ENCODE assay signal across 8 mouse cellular contexts in genomic region chr11:55417898-55418703, GRCm38 (mm10). TPM values are rescaled to one million over a fixed set of nuclear protein-coding genes. Genes with fewer than 3 reads are reported as not detected.
DNase-seq lines count a peak whose midpoint lies in the region; ATAC-seq lines count a peak whose summit lies in the region.

No protein-coding gene starts in this region.

- H3K9me3 ChIP-seq in megakaryocyte, embryonic 14.5 days = no peaks in the 10 kb centered on the region
- no peaks in the 10 kb centered on the region for H3K9me3 ChIP-seq in embryonic facial prominence, embryonic 15.5 days (replicated peaks)
- H3K9me3 ChIP-seq in limb, embryonic 13.5 days = no peaks in the 10 kb centered on the region
- H3K9me3 ChIP-seq in midbrain, embryonic 16.5 days (replicated peaks; ENCODE audit: control insufficient read depth, low read length, poor library complexity, severe bottlenecking) = no peaks in the 10 kb centered on the region

- 1% methylated on average over 24 of the region's 24 CpGs for WGBS in embryonic facial prominence, embryonic 15.5 days
- 2% methylated on average over 24 of the region's 24 CpGs for WGBS in limb, embryonic 13.5 days
- 2% methylated on average over 23 of the region's 24 CpGs for WGBS in midbrain, embryonic 16.5 days

- H3K4me1 ChIP-seq in megakaryocyte, embryonic 14.5 days = peaks cover 90% of the 10 kb centered on the region
- peaks cover 43% of the 10 kb centered on the region for H3K4me1 ChIP-seq in embryonic facial prominence, embryonic 15.5 days
- peaks cover 55% of the 10 kb centered on the region for H3K4me1 ChIP-seq in limb, embryonic 13.5 days
- peaks cover 20% of the 10 kb centered on the region for H3K4me1 ChIP-seq in midbrain, embryonic 16.5 days (ENCODE audit: control insufficient read depth, insufficient read depth, low read length)

- intact Hi-C loops in heart, postnatal 14 days (cut with DNase I) = no loop called here
- intact Hi-C loops in left cerebral cortex, postnatal 4 days (cut with DNase I) = no loop called here

- peak overlapping the region; percentile 67 for H3K4me2 ChIP-seq in embryonic facial prominence, embryonic 15.5 days (replicated peaks)
- H3K4me2 ChIP-seq in limb, embryonic 13.5 days (replicated peaks) = peak overlapping the region; percentile 88
- H3K4me2 ChIP-seq in midbrain, embryonic 16.5 days (ENCODE audit: low read length) = peak overlapping the region; percentile 58

- peaks cover 24% of the 10 kb centered on the region for H3K27me3 ChIP-seq in megakaryocyte, embryonic 14.5 days (replicated peaks)
- H3K27me3 ChIP-seq in embryonic facial prominence, embryonic 15.5 days = no peaks in the 10 kb centered on the region
- no peaks in the 10 kb centered on the region for H3K27me3 ChIP-seq in limb, embryonic 13.5 days
- H3K27me3 ChIP-seq in midbrain, embryonic 16.5 days (ENCODE audit: control insufficient read depth, insufficient read depth, low read depth, low read length) = no peaks in the 10 kb centered on the region

- H3K4me3 ChIP-seq in megakaryocyte, embryonic 14.5 days (replicated peaks) = peak overlapping the region; percentile 88
- peak overlapping the region; percentile 70 for H3K4me3 ChIP-seq in embryonic facial prominence, embryonic 15.5 days (replicated peaks)
- peak overlapping the region; percentile 72 for H3K4me3 ChIP-seq in limb, embryonic 13.5 days
- H3K4me3 ChIP-seq in midbrain, embryonic 16.5 days (ENCODE audit: low read depth, low read length) = peak overlapping the region; percentile 33

- ATAC-seq in megakaryocyte, adult 5-6 weeks (ENCODE audit: poor library complexity, severe bottlenecking) = no peak
- ATAC-seq in embryonic facial prominence, embryonic 15.5 days (ENCODE audit: insufficient number of reproducible peaks, low FRiP score, low TSS enrichment, low read depth) = peak; percentile 70
- peak; percentile 72 for ATAC-seq in limb, embryonic 13.5 days (ENCODE audit: low FRiP score, low read depth)
- peak; percentile 53; the same call in 1 of the 2 replicates for ATAC-seq in midbrain, embryonic 16.5 days

- DNase-seq in heart, postnatal 14 days = peak; percentile 67 to 73
- DNase-seq in left cerebral cortex, postnatal 4 days = no peak
- no peak for DNase-seq in frontal cortex, postnatal 14 days (ENCODE audit: low spot score in 2 of 2)

- peak overlapping the region; percentile 81 for H3K9ac ChIP-seq in embryonic facial prominence, embryonic 15.5 days
- peak overlapping the region; percentile 91 for H3K9ac ChIP-seq in limb, embryonic 13.5 days
- H3K9ac ChIP-seq in midbrain, embryonic 16.5 days (ENCODE audit: low read depth, low read length) = peak overlapping the region; percentile 52

- H3K36me3 ChIP-seq in megakaryocyte, embryonic 14.5 days (replicated peaks; ENCODE audit: low read length) = no peaks in the 10 kb centered on the region
- H3K36me3 ChIP-seq in embryonic facial prominence, embryonic 15.5 days = peaks cover 12% of the 10 kb centered on the region; the same call in 1 of the 2 replicates
- H3K36me3 ChIP-seq in limb, embryonic 13.5 days = peaks cover 18% of the 10 kb centered on the region
- no peaks in the 10 kb centered on the region for H3K36me3 ChIP-seq in midbrain, embryonic 16.5 days (ENCODE audit: control insufficient read depth, insufficient read depth, low read length)

- H3K27ac ChIP-seq in embryonic facial prominence, embryonic 15.5 days (replicated peaks) = peak overlapping the region; percentile 97
- peak overlapping the region; percentile 97 for H3K27ac ChIP-seq in limb, embryonic 13.5 days
- peak overlapping the region; percentile 30 for H3K27ac ChIP-seq in midbrain, embryonic 16.5 days (ENCODE audit: low read length)

RNA-seq across cellular contexts. Expression of gene Sparc, which starts 4.9 kb away (rescaled TPM):
- polyA plus RNA-seq in megakaryocyte, embryonic 14.5 days (2012; ENCODE audit: insufficient read depth, low replicate concordance) = 11.1 TPM in 1 of 2 replicates, not detected in the other
- 0.71 and 1.2 TPM in 2 replicates for total RNA-seq in megakaryocyte, adult 5-6 weeks (2015)
- 0.57 and 1.5 TPM in 2 replicates for total RNA-seq in megakaryocyte, adult 5-6 weeks (2017)
- 3,074 and 3,219 TPM in 2 replicates for polyA plus RNA-seq in embryonic facial prominence, embryonic 15.5 days (2015; fragmentation: Nextera tagmentation; extraction: Ambion mirVana)
- 1,000 to 10,000 TPM; 1,338 to 1,403 TPM for total RNA-seq in heart, postnatal 14 days (2021)
- 1,317 and 1,385 TPM in 2 replicates for polyA plus RNA-seq in limb, embryonic 13.5 days (2015; fragmentation: Nextera tagmentation; extraction: Ambion mirVana)
- polyA plus RNA-seq in midbrain, embryonic 16.5 days (2015; fragmentation: Nextera tagmentation; extraction: Ambion mirVana) = 426 and 452 TPM in 2 replicates
- total RNA-seq in left cerebral cortex, postnatal 4 days (2021) = 100 to 1,000 TPM; 228 to 243 TPM

RNA-seq across cellular contexts. Expression of gene Atox1, which starts 42.9 kb away (rescaled TPM):
- 110 and 126 TPM in 2 replicates for polyA plus RNA-seq in megakaryocyte, embryonic 14.5 days (2012; ENCODE audit: insufficient read depth, low replicate concordance)
- total RNA-seq in megakaryocyte, adult 5-6 weeks (2015) = 211 and 215 TPM in 2 replicates
- total RNA-seq in megakaryocyte, adult 5-6 weeks (2017) = 71.8 and 92.8 TPM in 2 replicates
- 487 and 541 TPM in 2 replicates for polyA plus RNA-seq in embryonic facial prominence, embryonic 15.5 days (2015; fragmentation: Nextera tagmentation; extraction: Ambion mirVana)
- total RNA-seq in heart, postnatal 14 days (2021) = 100 to 1,000 TPM; 138 to 146 TPM
- 318 and 325 TPM in 2 replicates for polyA plus RNA-seq in limb, embryonic 13.5 days (2015; fragmentation: Nextera tagmentation; extraction: Ambion mirVana)
- 196 and 215 TPM in 2 replicates for polyA plus RNA-seq in midbrain, embryonic 16.5 days (2015; fragmentation: Nextera tagmentation; extraction: Ambion mirVana)
- total RNA-seq in left cerebral cortex, postnatal 4 days (2021) = 100 to 1,000 TPM; 124 to 130 TPM

RNA-seq across cellular contexts. Expression of gene G3bp1, which starts 51.4 kb away (rescaled TPM):
- polyA plus RNA-seq in megakaryocyte, embryonic 14.5 days (2012; ENCODE audit: insufficient read depth, low replicate concordance) = 12.3 and 44.5 TPM in 2 replicates
- 29.4 and 30.7 TPM in 2 replicates for total RNA-seq in megakaryocyte, adult 5-6 weeks (2015)
- 47.8 and 50.6 TPM in 2 replicates for total RNA-seq in megakaryocyte, adult 5-6 weeks (2017)
- polyA plus RNA-seq in embryonic facial prominence, embryonic 15.5 days (2015; fragmentation: Nextera tagmentation; extraction: Ambion mirVana) = 150 and 160 TPM in 2 replicates
- 10 to 100 TPM; 40.3 to 44.7 TPM for total RNA-seq in heart, postnatal 14 days (2021)
- 209 and 211 TPM in 2 replicates for polyA plus RNA-seq in limb, embryonic 13.5 days (2015; fragmentation: Nextera tagmentation; extraction: Ambion mirVana)
- 92.4 and 103 TPM in 2 replicates for polyA plus RNA-seq in midbrain, embryonic 16.5 days (2015; fragmentation: Nextera tagmentation; extraction: Ambion mirVana)
- 10 to 100 TPM; 53.1 to 56.4 TPM for total RNA-seq in left cerebral cortex, postnatal 4 days (2021)

Comparison
In these comparisons a context has a peak if more than half of its experiments do, and no peak if none do; other contexts are left out.
1. H3K4me3 ChIP-seq: peak in every context shown above with its lines; median percentile 88 in megakaryocyte, embryonic 14.5 days; 72 in limb, embryonic 13.5 days; 70 in embryonic facial prominence, embryonic 15.5 days; 33 in midbrain, embryonic 16.5 days.
2. H3K27ac ChIP-seq: peak in every context shown above with its lines; median percentile 97 in embryonic facial prominence, embryonic 15.5 days; 97 in limb, embryonic 13.5 days; 30 in midbrain, embryonic 16.5 days.
3. DNase-seq: peak in heart, postnatal 14 days (2 of 2); none in left cerebral cortex, postnatal 4 days (single experiment) and frontal cortex, postnatal 14 days (0 of 2).
4. RNA of gene Sparc, which starts 4.9 kb away (polyA plus RNA-seq): 3,074 to 3,219 TPM in embryonic facial prominence, embryonic 15.5 days, 1,317 to 1,385 TPM in limb, embryonic 13.5 days and 426 to 452 TPM in midbrain, embryonic 16.5 days; 11.1 TPM in megakaryocyte, embryonic 14.5 days; every median in the first group is over 10 times any median in the second.
5. Peak in every context shown above with its lines, with median percentiles within 50 percentile points of each other: H3K4me2 ChIP-seq and H3K9ac ChIP-seq.